Mouse (Mus musculus) stomach, embryonic 15.5 days (tissue): ENCODE results near the gene Vps29. TPM values are rescaled to one million over a fixed set of nuclear protein-coding genes. Genes with fewer than 3 reads are reported as not detected.

Source experiments
- ATAC-seq: fragments of 200-750 bp; cut with Nextera tagmentation; 2 replicates; pipeline ENCODE4 v1.8.0; 2017; ENCODE audit warnings: low read depth, moderate number of reproducible peaks, moderate TSS enrichment; ENCODE audit not compliant: insufficient read depth, low FRiP score
- H3K27ac ChIP-seq: fragments of 300-500 bp; sonication (generic); 2 replicates; pipeline ENCODE4 v1.5.1; 2015; ENCODE audit warnings: mild to moderate bottlenecking, inconsistent platforms
- H3K27me3 ChIP-seq: fragments of 300-500 bp; sonication (generic); replicated peaks from 2 replicates; pipeline ENCODE4 v1.6.1; 2015; ENCODE audit warnings: inconsistent platforms
- H3K36me3 ChIP-seq: fragments of 300-500 bp; sonication (generic); 2 replicates; pipeline ENCODE4 v1.6.1; 2015; ENCODE audit warnings: inconsistent platforms
- H3K4me1 ChIP-seq: fragments of 300-500 bp; sonication (generic); 2 replicates; pipeline ENCODE4 v1.6.1; 2015; ENCODE audit warnings: inconsistent platforms
- H3K4me2 ChIP-seq: fragments of 300-500 bp; sonication (generic); 2 replicates; pipeline ENCODE4 v1.6.1; 2015; ENCODE audit warnings: mild to moderate bottlenecking, inconsistent platforms
- H3K4me3 ChIP-seq: fragments of 300-500 bp; sonication (generic); replicated peaks from 2 replicates; pipeline ENCODE4 v1.5.1; 2015; ENCODE audit warnings: inconsistent platforms
- H3K9ac ChIP-seq: fragments of 300-500 bp; sonication (generic); 2 replicates; pipeline ENCODE4 v1.6.1; 2015; ENCODE audit warnings: inconsistent platforms
- H3K9me3 ChIP-seq: fragments of 300-500 bp; sonication (generic); 2 replicates; pipeline ENCODE4 v1.6.1; 2016; ENCODE audit warnings: inconsistent platforms
- WGBS: fragments of 180-500 bp; shearing (Covaris S2); methylation state at CpG from one replicate; pipeline ENCODE4 v1.1.7; 2015; 5-methylcytosine and 5-hydroxymethylcytosine counted together
- polyA plus RNA-seq: library from polyadenylated mRNA; unstranded; fragments of >200 nt; fragmentation: Nextera tagmentation; extraction: Ambion mirVana; gene quantifications from 2 replicates; pipeline ENCODE4 v1.2.1, GENCODE M21; 2015

Vps29 gene
- polyA plus RNA-seq, 1 experiment from 2014 or later: 218 TPM

- Histone ChIP-seq H3K4me3 (no peak overlapping the region), H3K27ac (no peak overlapping the region), H3K4me1 (no peaks in the 10 kb centered on the region), H3K4me2 (no peak overlapping the region), H3K36me3 (no peaks in the 10 kb centered on the region), H3K27me3 (no peaks in the 10 kb centered on the region), H3K9me3 (no peaks in the 10 kb centered on the region), H3K9ac (no peak overlapping the region)
- 59% methylated on average over 7 of the region's 7 CpGs for WGBS
- ATAC-seq: no peak
Measured at GRCm38 (mm10) chr5:122343768-122344167, 10.4 kb upstream of the Vps29 start.

GRCm38 (mm10) chr5:122344260-122344659 lies 9.9 kb upstream of the Vps29 start:
- Histone ChIP-seq H3K27me3 (no peaks in the 10 kb centered on the region), H3K4me1 (no peaks in the 10 kb centered on the region), H3K9ac (no peak overlapping the region), H3K27ac (no peak overlapping the region), H3K4me3 (no peak overlapping the region), H3K36me3 (no peaks in the 10 kb centered on the region), H3K4me2 (no peak overlapping the region), H3K9me3 (no peaks in the 10 kb centered on the region)
- ATAC-seq: no peak
- WGBS: 6% methylated on average over 5 of the region's 5 CpGs

- no peak for ATAC-seq
- Histone ChIP-seq H3K4me1 (no peaks in the 10 kb centered on the region), H3K36me3 (no peaks in the 10 kb centered on the region), H3K27me3 (no peaks in the 10 kb centered on the region), H3K9ac (no peak overlapping the region), H3K9me3 (no peaks in the 10 kb centered on the region), H3K4me2 (no peak overlapping the region), H3K27ac (no peak overlapping the region), H3K4me3 (no peak overlapping the region)
- WGBS: 79% methylated on average over 4 of the region's 4 CpGs
Measured at GRCm38 (mm10) chr5:122345777-122346176, 8.4 kb upstream of the Vps29 start.

GRCm38 (mm10) chr5:122354492-122355067 lies 411 bp downstream of the Vps29 start:
- Histone ChIP-seq H3K36me3 (no peaks in the 10 kb centered on the region), H3K4me1 (peaks cover 3% of the 10 kb centered on the region; the same call in 1 of the 2 replicates), H3K4me3 (peak overlapping the region; percentile 97), H3K27ac (peak overlapping the region; percentile 81), H3K4me2 (peak overlapping the region; percentile 75), H3K9me3 (no peaks in the 10 kb centered on the region), H3K9ac (peak overlapping the region; percentile 82), H3K27me3 (no peaks in the 10 kb centered on the region)
- peak; percentile 72 for ATAC-seq
- WGBS: under 1% methylated on average over 56 of the region's 57 CpGs

- Histone ChIP-seq H3K9me3 (no peaks in the 10 kb centered on the region), H3K4me2 (peak within 1 kb of the TSS; percentile 81), H3K9ac (peak within 1 kb of the TSS; percentile 59), H3K27ac (peak within 1 kb of the TSS; percentile 95), H3K4me1 (peaks cover 7% of the 10 kb centered on the region), H3K36me3 (peaks cover 16% of the 10 kb centered on the region), H3K27me3 (no peaks in the 10 kb centered on the region), H3K4me3 (peak within 1 kb of the TSS; percentile 57)
- WGBS: 2% methylated on average over 27 of the region's 46 CpGs
- peak; percentile 64 for ATAC-seq
Measured at GRCm38 (mm10) chr5:122371591-122372191, 17.5 kb downstream of the Vps29 start, which contains the start of gene Gpn3. Gene Gpn3 (plus strand): TSS chr5:122371876.

- peaks cover 12% of the 10 kb centered on the region for H3K36me3 ChIP-seq
- peak within 1 kb of the TSS; percentile 95 for H3K27ac ChIP-seq
- H3K4me2 ChIP-seq: peak within 1 kb of the TSS; percentile 81
- H3K4me3 ChIP-seq: peak within 1 kb of the TSS; percentile 57
- peaks cover 7% of the 10 kb centered on the region for H3K4me1 ChIP-seq
- peak within 1 kb of the TSS; percentile 59 for H3K9ac ChIP-seq
- H3K9me3 ChIP-seq: no peaks in the 10 kb centered on the region
- peak; percentile 94 for ATAC-seq
- WGBS: under 1% methylated on average over 53 of the region's 53 CpGs
- H3K27me3 ChIP-seq: no peaks in the 10 kb centered on the region
Measured at GRCm38 (mm10) chr5:122372192-122372769, 18.1 kb downstream of the Vps29 start, which contains the start of gene Fam216a. Gene Fam216a (minus strand): TSS chr5:122372364.

- H3K36me3 ChIP-seq: peaks cover 7% of the 10 kb centered on the region
- H3K27ac ChIP-seq: peak overlapping the region; percentile 83
- WGBS: 11% methylated on average over 5 of the region's 5 CpGs
- H3K9me3 ChIP-seq: no peaks in the 10 kb centered on the region
- no peak for ATAC-seq
- H3K4me3 ChIP-seq: peak overlapping the region; percentile 57
- no peaks in the 10 kb centered on the region for H3K27me3 ChIP-seq
- H3K9ac ChIP-seq: peak overlapping the region; percentile 42
- H3K4me2 ChIP-seq: peak overlapping the region; percentile 66
- peaks cover 7% of the 10 kb centered on the region for H3K4me1 ChIP-seq
Measured at GRCm38 (mm10) chr5:122372878-122373277, 18.7 kb downstream of the Vps29 start.

GRCm38 (mm10) chr5:122377101-122377833 lies 23.1 kb downstream of the Vps29 start:
- H3K36me3 ChIP-seq: peaks cover 27% of the 10 kb centered on the region
- no peak overlapping the region for H3K9ac ChIP-seq
- no peak overlapping the region for H3K4me3 ChIP-seq
- H3K27ac ChIP-seq: no peak overlapping the region
- no peaks in the 10 kb centered on the region for H3K27me3 ChIP-seq
- H3K9me3 ChIP-seq: no peaks in the 10 kb centered on the region
- 89% methylated on average over 4 of the region's 4 CpGs for WGBS
- peaks cover 3% of the 10 kb centered on the region; the same call in 1 of the 2 replicates for H3K4me1 ChIP-seq
- ATAC-seq: no peak
- no peak overlapping the region for H3K4me2 ChIP-seq

GRCm38 (mm10) chr5:122378171-122378570 lies 24.0 kb downstream of the Vps29 start:
- no peak for ATAC-seq
- peaks cover 27% of the 10 kb centered on the region for H3K36me3 ChIP-seq
- no peak overlapping the region for H3K4me3 ChIP-seq
- no peak overlapping the region for H3K27ac ChIP-seq
- WGBS: 94% methylated on average over 12 of the region's 12 CpGs
- no peaks in the 10 kb centered on the region for H3K27me3 ChIP-seq
- peaks cover 3% of the 10 kb centered on the region; the same call in 1 of the 2 replicates for H3K4me1 ChIP-seq
- H3K9ac ChIP-seq: no peak overlapping the region
- no peak overlapping the region for H3K4me2 ChIP-seq
- no peaks in the 10 kb centered on the region for H3K9me3 ChIP-seq

GRCm38 (mm10) chr5:122379374-122380155 lies 25.4 kb downstream of the Vps29 start:
- ATAC-seq: peak; percentile 58; the same call in 1 of the 2 replicates
- Histone ChIP-seq H3K4me1 (no peaks in the 10 kb centered on the region), H3K27ac (no peak overlapping the region), H3K36me3 (peaks cover 27% of the 10 kb centered on the region), H3K9me3 (no peaks in the 10 kb centered on the region), H3K27me3 (no peaks in the 10 kb centered on the region), H3K9ac (no peak overlapping the region), H3K4me3 (no peak overlapping the region), H3K4me2 (no peak overlapping the region)
- 50% methylated on average over 11 of the region's 11 CpGs for WGBS

- Histone ChIP-seq H3K9me3 (no peaks in the 10 kb centered on the region), H3K9ac (no peak overlapping the region), H3K27me3 (no peaks in the 10 kb centered on the region), H3K4me2 (no peak overlapping the region), H3K27ac (no peak overlapping the region), H3K36me3 (no peaks in the 10 kb centered on the region), H3K4me1 (peaks cover 7% of the 10 kb centered on the region; the same call in 1 of the 2 replicates), H3K4me3 (no peak overlapping the region)
- ATAC-seq: no peak
- WGBS: 85% methylated on average over 5 of the region's 5 CpGs
Measured at GRCm38 (mm10) chr5:122390006-122390405, 35.8 kb downstream of the Vps29 start.
